Mouse (Mus musculus) fibroblast of lung, adult 2 months (primary cell): ENCODE results near the gene Wdr6.
A peak's percentile ranks its signal among the peaks of the same experiment; 100 is the strongest.
"Not testable (repeated sequence)": the region's sequence is repeated elsewhere in the genome, so short reads cannot be mapped to it uniquely, and the experiment has no call there.

Experiments
- DNase-seq: peaks from one replicate; pipeline ENCODE4 v3.0.0-alpha.2; 2011; ENCODE audit warnings: low read depth

Wdr6 gene

DNA sequence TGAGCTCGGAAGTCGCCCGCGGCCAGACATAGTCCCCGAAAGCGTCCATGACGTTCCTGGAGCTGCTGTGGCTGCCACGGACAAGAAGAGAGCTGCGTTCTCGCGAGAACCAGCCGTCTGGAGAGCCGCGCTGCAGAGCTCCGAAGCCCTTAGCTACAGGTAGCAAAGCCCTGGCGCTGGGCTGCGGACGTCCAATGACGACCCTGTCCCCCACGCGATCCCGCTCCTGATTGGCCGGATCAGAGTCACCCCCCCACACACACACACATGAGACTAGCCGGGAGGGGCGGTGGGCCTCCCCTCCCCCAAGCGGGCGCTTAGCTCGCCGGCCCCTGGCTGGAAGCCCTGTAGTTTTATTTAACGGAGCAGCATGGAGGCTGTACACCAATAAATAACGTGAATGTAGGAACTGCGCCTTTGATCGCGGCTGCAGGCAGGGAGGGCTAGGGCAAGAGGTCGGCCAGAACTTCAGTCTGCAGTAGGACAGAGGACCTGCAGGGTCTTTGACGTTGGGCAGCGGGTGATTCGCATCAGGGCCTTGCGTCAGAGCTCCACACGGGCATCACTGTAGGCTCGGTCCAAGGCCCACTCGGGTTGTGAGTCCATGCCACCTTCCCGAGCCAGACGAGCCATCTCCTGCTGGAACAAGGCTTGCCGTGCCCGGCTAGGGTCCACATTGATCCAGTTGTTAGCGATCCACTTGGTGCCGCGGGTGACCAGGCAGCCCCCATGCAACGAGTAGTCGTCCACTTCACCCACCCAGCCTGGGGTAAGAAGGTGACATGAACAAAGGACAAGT, at the start of gene Wdr6:
TSS of gene Wdr6 (minus strand) at position 195 of the 799 bp plus-strand sequence.
- DNase-seq: peak; percentile 92

DNA sequence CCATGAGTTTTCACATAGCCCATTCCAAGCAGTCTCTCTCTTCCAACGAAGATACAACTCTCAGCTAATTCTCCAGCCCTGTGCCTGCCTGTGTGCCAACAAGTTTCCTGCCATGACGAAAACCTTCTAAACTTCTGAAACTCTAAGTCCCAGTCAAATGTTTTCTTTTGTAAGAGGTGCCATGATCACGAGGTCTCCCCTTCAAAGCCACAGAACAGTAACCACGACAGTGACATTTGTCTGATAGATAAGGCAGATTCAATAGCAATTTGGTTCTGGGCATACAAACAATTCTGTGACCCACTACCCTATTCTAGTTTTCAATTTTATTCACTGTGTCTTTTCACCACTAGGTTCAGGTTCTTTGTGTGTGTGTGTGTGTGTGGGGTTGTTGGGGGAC, 49.6 kb upstream of the Wdr6 start:
- DNase-seq: no peak

DNA sequence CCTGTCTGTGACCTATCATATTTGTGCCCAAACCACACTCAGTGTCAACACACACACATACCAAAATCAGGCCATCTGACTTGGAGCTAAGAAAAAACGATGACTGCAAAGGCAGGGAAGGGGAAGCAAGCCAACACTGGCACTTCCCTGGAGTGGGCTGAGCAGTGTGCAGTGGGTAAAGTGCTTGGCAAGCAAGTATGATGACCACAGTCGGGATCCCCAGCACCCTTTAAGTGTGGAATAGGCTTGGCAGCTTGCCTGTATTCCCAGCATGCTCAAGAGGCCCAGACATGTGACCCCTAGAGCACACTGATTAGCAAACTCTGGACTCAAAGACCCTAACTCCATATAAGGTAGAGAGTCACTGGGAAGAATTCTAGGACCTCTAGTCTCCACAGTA, 48.0 kb upstream of the Wdr6 start:
- no peak for DNase-seq

DNA sequence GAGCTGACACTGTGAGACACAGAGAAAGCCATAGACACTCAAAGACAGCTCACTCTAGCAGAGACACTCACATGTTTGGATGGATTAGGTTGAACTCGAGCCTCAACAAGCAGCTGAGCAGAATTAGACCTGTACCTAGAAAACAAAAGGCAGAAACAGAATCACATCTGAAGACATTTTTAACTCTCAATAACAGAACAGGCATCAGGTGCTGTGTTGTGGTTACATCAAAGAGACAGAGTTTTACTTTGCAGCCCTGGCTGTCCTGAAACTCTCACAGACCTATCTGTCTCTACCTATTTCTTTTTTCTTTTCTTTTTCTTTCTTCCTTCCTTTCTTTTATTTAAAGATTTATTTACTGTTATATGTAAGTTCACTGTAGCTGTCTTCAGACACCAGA, 38.8 kb upstream of the Wdr6 start:
- DNase-seq: no peak

DNA sequence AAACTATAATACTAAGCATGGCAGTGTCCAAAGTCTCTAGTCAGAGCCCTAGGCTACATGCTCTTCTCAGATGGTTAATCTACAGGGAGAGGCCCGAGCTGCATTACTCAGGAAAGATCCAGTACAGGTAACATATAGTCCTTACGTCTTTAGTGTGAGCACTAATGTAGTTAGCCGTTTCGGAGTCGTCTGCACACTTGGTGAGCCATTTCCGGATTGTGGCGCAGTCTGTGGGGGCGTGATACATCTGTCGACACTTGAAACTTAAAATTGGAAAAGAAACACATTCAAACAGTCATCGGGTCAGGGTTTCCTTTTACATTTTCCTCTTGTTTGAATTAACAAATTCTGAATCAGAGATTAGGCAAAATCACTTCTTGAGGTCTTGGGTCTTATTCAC, 32.9 kb upstream of the Wdr6 start:
- DNase-seq: no peak

DNA sequence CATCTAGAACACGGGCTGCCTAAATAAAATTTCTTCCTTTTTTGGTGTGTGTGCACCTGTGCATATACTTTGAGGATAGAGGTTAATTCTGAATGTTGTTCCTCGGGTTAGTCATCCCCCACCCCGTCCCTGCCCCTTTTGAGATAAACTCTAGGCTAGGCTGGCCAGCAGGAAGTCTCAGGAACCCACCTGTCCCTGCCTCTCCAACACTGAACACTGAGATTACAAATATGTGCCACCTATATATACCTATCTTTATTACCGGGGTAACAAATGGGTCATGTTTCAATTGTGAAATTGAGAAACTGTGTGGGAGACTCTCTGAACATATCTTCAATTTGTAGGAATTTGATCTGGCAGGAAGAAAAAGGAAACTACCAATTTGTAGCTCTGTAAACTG, 30.4 kb upstream of the Wdr6 start:
- DNase-seq: no peak

DNA sequence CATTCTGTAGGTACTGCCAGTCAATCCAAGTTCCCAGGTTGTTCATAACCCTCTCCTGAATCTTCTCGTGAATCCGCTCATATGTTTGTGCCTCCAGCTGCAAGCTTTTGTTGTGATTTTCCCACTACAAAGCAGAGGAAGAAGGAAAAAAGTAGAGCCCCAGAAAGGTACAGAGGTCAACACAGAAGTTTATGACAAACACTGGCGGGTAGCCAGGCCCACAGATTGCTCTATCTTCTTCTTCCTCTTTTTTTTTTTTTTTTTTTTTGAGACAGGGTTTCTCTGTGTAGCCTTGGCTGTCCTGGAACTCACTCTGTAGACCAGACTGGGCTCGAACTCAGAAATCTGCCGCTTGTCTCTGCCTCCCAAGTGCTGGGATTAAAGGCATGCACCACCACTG, 29.4 kb upstream of the Wdr6 start:
- not testable (repeated sequence) for DNase-seq

DNA sequence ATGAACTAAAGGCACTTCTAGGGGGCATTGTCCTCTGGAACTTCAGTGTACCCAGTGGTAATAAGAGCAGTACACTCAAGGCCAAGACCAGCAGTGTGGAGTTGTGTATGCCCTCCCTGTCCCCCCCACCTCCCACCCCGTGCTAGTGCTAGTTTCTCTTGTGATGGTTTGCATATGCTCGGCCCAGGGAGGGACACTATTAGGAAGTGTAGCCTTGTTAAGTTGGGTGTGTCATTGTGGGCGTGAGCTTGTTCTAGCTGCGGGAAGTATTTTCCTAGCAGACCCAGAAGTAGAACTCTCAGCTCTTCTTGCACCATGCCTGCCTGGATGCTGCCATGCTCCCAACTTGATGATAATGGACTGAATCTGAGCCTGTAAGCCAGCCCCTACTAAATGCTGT, 23.4 kb upstream of the Wdr6 start:
- no peak for DNase-seq

DNA sequence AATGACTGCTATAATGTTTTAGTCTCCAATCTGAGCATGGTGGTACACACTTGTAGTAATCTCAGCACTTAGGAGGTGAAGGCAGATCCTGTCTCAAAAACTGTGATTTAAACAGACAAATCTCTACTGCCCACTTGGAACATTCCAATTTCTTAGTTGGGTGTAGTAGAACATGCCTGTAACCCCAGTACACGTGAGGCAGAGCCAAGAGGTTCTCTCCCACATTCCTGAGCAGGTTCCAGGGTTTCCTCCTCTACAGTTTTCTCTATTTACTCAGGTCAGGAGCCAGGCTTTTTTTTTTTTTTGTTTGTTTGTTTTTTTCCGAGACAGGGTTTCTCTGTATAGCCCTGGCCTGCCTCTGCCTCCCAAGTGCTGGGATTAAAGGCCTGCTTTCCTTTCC, 21.5 kb upstream of the Wdr6 start:
- DNase-seq: no peak

DNA sequence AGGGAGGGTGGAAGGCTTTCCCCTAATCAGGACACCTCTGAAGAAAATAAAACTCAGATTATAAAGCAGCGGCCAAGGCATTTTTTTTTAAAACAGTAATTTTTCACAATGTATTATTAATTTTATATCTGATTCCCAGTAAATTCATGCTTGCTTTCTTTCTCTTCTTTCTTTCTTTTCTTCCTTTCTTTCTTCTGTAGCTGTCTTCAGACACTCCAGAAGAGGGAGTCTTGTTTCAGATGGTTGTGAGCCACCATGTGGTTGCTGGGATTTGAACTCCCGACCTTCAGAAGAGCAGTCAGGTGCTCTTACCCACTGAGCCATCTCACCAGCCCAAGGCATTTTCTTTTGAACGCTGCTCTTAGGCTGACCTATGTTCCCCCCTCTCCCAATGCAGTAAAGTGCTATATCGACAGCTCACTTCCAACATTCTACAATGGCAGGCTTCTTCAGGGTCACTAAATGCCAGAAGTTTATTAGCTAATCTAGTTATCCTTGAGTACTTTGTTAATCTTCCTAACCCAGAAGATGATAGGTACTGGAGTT, 20.6 kb upstream of the Wdr6 start:
- no peak for DNase-seq

DNA sequence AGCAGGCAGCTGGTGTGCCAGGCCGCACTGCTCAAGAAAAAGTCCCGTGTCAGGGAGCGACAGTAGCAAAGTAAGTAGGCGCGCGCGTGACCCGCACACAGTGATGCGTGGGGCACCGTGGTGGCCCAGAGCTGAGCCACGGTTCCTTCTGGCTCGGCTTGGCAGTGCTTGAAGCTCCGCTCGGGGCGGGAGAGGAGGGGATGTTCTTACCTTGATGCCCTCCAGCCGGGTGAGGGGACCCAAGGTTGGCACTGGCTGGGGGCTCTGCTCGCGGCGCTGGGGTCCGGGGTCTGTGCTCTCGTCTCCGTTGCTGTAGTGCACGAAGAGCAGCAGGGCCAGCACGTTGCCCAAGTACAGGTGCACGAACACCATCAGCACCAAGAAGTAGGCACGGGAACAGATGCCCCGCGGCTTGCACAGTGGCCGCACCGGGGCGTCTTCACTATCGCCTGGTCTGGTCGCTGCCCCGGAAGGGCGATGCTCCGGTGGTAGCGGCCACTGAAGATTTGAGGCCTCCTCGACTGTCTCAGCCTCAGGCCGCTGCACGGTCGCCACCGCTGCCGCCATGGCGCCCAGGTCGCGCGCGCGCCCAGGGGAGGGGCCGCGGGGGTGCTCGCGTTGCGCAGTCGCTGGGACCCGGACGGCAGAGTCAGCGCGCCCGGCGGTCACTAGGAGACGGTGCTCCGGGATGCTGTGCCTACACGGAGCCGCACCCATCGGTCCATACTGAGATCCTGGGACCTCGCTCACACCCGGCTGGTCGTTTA, 18.6 kb upstream of the Wdr6 start, which contains the start of gene P4htm:
TSS of gene P4htm (minus strand) at position 670 of the 767 bp plus-strand sequence.
- no peak for DNase-seq

DNA sequence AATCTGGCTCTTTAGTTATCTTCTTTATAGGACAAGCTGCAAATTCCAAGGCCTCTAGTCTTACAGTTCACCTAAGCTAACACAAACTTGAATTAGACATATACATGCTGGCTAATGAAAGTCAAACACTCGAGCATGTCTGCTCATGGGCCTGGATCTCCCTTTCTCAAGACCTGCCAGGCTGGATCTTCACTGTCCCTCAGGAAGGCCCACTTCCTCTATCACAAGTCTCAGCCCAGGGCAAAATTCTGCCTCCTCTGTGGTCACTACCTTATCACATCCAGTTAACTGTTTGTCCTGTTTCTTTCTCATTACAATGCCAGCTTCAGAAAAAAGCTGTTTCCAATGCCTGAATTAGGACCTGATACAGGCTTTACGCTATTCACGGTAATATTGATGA, 15.8 kb upstream of the Wdr6 start:
- no peak for DNase-seq

DNA sequence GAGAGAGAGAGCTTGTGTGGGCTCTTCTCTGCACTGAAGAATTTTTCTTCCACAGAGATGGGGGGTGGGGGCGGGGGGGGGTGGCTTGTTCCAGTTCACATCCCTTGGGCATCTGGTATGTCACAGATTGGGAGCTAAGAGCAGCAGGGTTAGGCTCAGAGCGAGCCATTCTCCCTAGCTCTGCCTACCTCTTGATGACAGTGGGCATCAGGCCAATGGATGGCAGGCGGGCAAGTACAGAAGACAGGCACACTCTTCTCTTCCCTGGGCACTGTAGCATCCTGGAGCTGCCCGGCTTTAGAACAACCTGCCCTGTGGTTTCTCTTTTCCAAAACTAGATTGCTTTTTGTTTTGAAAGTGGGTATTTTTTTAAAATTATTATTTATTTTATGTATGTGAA, 12.9 kb upstream of the Wdr6 start:
- no peak for DNase-seq

DNA sequence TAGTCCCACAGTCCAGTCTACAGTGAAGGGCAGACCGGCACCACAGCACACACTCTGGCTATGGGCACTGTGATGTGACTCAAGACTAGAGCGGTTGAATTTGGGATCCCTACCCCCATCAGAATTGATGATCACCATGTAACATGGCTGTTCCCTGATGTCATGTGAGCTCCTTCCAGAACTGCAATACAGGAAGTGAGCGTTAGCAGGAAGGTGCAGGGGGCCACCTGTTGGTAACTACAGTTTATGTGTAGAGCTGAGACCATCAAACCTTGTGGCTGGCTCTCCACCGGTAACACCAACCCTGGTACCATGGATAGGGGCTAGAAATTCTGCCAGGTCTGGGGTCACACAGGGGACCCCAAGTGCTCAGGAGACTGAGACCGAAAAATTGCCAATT, 10.7 kb upstream of the Wdr6 start:
- no peak for DNase-seq

DNA sequence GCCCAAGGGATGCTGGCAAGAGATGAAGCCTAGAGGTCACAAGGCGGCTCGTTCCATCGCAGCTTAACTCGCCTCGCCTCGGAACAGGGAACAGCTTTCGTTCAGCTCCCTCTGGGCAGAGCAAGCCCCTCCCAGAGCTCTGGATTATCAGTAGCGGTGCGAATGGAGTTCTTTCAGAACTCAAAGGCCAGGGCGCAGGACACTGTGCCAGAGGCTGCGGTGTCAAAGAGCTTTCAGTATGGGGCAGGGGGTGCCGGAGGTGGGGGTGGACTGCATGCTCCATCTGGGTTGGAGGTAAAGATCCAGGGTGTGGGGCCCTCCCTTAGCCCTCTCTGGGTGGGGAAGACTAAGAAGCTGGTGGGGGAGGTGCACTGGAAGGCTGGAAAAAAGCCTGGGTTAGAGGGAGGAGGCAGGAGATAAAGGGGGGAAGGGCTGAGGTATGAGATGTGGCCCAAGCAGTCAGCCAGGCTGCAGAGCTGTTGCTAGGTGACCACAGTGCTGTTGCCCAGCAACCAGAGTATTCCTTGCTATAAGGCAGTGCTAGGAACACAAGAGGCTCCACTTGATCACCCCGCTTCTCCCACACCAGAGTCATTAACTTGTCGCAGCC, 9.1 kb upstream of the Wdr6 start:
- DNase-seq: peak; percentile 29

DNA sequence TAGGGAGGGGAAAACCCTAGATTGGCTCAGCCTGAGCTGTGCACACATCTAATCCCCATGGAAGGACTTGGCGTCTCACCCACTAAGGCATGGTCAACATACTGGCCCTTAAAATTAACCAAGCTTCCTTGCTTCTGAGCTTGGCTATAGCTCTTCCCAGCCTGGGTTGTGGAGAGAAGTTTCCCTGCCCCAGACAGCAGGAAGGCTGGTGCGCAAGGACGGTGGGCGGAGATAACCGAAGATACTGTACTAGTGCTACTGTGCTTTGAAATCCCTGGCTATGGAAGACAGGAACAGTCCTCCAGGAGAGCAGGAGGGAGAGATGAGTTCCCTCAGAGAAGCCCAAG, 778 bp upstream of the Wdr6 start:
- no peak for DNase-seq

DNA sequence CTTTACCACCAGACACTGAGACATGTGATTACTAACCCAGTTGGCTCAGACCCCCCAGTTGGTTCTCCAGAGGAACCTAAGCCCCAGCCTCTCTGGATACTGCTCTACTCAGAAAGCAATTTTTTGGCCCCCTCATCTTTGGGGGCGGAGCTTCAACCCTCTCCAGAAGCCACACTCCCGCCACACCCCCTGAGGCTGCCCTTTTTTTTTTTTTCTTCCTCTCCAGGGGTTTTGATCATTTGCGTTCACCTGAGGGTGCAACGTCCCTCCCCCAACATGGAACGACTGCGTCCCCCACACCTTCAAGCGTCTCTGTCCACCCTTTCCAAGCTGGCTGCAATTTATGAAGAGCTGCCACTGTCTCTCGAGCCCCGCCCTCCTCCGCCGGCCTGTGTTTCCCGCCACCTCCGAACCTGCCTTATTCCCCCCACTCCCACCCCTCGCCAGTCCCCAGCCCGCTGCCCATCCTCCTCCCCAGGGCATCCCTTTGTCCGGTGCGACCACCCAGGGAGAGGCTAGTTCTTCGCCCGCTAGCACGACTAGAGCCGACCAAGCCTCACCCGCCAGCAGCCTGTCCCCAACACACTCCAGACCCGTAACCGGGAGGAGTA, 500 bp downstream of the Wdr6 start:
- DNase-seq: no peak

DNA sequence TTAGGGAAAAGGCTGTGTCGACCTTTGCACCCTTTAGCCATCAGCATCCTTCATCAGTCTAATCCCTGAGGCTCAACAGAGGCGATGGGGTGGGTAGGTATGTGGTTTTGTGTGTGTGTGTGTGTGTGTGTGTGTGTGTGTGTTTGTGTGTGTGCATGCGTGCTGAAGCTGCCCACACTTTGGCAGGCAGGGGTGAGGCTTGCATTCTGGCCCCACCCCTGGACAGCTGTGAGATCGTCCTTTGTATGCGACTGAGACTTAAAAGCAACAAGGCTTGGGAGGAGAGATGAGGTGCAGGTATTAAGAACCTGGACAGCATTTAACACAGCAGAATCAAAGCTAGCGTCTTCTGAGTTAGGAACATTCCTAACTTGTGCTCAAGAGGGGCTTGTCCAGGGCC, 1.5 kb downstream of the Wdr6 start:
- no peak for DNase-seq

DNA sequence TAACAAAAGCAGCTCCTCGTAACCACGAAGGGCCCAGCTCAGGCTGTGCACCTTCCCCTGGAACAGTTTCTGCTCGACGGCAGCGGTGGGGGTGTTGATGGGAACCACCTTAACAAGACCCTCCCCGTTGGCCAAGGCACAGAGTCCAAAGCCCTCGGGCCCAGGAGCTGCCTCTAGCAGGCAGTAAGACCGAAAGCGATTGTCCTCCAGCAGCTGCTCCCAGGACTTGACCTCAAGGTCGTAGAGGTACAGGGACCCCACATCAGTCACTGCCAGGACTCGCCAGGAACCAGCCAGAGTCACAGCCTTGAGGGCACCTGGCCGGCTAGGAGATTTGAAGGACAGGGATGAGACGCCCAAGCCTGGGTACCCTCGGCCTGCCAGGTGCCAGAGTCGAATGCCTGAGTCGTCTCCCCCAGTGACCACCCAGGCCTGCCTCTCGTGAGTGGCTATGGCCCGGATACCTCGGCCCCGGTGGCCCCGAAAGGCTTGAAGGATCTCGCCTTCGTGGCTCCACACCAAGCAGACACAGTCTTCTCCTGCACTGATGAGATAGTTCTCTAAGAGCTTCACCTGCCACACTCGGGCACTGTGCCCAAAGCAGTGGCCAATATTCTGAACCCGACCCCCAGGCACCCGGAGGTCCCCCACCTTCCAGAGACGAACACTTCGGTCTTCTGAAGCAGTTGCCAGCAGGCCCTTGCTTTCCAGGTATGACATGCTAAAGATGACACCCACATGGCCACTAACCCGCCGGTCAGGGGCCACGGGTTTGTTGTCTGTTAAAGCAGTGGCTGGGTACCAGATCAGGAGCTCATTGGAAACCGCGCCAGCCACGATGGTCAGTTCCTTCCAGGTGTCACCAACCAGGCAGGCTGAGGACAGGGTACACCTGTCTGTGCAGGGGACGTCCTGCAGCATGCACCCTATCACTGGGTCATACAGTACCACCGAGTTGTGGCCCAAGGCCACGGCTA, 2.9 kb downstream of the Wdr6 start:
- no peak for DNase-seq

DNA sequence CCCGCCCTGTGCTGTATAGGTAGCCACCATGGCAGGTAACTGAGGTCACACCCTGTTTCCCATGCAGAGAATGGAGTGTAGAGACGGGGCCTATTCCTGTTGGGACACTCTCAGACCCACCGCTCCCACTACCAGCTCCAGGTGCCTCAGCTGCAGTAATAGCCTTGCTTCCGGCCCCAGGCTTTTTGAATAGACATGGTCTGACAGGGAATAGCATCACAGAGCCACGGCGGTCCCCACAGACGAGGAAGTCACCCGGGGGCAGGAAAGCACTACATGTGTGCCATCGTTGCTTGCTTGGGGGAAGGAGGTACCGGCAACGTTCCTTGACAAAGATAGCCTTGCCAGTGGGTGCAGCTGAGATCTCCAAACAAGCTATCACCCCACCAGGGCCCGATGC, 3.6 kb downstream of the Wdr6 start:
- no peak for DNase-seq
